Mouse (Mus musculus) urinary bladder, adult 2 months (tissue): ENCODE measurements around the gene Sox18. TPM values are rescaled to one million over a fixed set of nuclear protein-coding genes. Genes with fewer than 3 reads are reported as not detected.

ENCODE experiments used
- DNase-seq: peaks from one replicate; pipeline ENCODE4 v3.0.0; 2022; ENCODE audit warnings: low spot score
- polyA plus RNA-seq: library from polyadenylated mRNA; depleted of rRNA; stranded (reverse); fragments of >200 nt; gene quantifications from 2 replicates; pipeline ENCODE4 v1.2.3, GENCODE M21; 2012

Gene Sox18
- polyA plus RNA-seq, 1 experiment: 20.0 TPM

DNA sequence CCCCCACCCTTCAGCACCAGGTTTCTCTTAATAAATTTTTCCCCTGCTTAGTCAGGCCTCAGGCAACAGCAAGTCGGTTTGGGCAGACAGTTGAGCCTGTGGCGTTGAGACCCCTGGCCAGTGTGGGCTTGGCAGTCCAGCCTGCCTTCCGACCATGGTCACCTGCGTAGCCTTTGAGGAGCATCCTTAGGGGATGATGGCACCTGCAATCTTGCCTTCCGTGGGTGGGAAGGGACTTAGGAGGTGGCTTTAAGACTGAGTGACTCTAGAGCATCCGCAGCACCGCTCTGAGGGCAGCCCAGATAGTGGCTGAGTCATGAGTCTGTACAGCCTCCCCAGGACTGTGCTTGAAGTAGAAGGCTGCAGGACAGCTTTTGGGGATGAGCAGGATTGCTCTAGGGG, 9.3 kb upstream of the Sox18 start:
- DNase-seq: no peak

DNA sequence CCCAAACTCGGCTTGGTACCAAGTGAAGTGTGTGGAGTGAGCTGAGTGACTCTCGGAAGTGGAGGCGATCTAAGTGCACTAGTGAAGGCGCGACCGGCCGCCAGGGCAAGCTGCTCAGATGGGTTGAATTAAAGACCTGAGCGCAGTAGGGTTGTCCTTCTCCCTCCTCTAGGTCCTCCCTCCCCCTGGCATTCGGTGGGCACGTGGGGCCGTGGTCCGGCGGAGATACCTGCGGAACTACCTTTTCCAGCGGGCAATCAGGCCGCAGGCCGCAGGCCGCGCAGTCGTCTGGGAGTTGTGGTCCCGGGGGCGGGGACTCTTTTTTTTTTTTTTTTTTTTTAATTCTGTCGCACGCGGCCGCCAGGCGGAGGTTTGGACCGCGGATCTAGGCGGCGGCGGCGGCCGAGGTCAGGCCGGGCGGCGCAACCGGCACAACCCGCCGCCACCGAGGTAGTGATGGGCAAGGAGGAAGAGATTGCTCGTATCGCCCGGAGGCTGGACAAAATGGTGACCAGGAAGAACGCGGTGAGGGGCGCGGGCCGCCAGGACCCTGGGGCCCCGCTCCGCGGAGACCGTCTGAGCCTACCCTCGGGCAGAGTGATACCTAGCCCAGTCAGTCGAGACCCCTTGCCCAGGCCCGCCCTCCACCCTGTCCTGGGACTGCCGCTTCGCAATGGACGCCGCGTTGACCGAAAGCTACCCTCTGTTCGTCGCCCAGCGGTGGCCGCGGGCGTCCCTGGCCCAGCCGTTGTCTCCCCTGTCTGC, 8.7 kb upstream of the Sox18 start, which contains the start of gene Tcea2:
Tcea2 (plus strand) TSS at position 360 of the 765 bp plus-strand sequence.
- peak; percentile 65 for DNase-seq

GRCm38 (mm10) chr2:181678780-181679179, 7.3 kb upstream of the Sox18 start:
- no peak for DNase-seq

DNA sequence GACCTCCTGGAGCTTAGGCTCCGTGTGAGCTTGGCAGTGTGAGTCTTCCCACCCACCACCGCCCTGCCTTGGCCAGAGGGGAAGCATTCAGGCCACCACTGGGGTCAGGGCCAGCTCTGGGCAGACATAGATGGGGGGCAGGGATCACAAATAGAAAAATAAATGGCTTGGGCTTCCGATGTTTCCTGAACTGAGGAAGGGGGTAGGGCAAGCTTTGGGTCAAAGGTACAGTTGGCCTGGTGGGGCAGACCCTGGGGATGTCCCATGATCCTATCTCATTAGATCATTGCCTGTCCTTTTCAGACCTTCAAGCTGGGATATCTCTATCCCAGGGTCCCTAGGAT, 6.3 kb upstream of the Sox18 start:
- no peak for DNase-seq

DNA sequence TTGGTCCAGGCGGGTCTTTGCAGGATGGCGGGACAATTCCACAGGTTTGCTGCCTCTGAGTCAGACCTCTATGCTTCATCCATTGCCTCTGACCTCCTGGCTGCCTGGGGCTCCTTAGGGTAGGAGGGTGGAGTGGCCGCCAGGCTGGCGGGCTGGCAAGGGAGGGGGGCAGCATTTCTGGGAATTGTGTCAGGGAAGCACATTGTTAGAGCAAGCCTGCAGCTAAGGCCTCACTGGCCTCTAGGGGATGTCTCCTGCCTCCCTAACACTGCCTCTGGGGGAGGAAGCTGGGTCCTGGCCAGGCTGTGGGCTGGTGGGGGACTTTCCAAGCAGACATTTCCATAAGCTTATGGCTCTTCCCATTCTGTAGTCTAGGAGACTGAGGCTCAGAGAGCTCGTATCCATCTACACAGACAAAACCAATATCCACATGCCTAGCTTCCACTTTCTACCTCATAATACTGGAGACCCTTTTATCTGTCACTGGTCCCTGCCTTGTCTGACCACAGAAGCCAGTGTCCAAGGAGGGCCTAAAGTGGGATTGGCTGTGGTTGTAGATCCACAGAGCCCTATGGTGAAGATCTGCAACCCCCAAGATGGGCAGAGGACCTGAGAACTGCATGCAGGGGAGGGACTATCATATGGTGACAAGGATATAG, 5.8 kb upstream of the Sox18 start:
- no peak for DNase-seq

GRCm38 (mm10) chr2:181676424-181676823, 5.0 kb upstream of the Sox18 start:
- no peak for DNase-seq

DNA sequence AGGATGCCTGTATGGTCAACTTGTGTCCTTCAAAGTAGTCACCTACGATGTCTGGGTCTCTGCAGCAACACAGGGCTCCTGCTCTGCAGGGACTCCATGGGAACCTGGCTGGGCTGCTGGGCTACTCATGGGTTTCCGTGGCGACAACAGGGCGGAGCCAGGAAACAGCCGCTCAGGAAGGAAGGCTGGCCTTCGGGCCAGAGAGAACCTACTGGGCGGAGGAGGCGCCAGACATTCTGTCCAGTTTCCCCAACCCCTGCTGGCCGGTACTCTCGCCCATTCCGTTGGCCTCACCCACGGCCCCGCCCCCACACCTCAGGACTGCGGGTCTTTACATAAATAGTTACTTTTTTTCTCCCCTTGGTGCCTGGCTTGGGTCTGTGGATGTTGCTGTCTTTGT, 4.0 kb upstream of the Sox18 start:
- no peak for DNase-seq

GRCm38 (mm10) chr2:181674934-181675333, 3.5 kb upstream of the Sox18 start:
- DNase-seq: no peak

DNA sequence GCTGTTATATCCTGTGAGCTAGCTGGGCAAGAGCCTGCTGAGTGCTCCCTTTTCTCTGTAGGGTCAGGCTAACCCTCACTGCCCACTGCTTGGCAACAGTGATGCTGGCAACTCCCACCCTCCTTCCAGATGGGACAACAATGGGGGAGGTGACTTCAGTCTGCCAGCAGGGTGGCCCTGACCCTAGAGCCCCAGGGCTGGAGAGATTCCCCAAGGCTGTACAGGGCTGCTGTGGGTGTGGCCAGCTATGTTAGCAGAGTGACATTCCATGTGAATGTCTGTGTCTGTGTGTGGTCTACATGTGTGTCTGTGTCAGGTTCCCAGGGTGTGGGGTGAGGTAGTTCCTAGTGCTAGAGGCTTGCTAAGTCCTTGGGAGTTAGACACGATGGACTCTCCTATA, 2.1 kb upstream of the Sox18 start:
- DNase-seq: no peak

DNA sequence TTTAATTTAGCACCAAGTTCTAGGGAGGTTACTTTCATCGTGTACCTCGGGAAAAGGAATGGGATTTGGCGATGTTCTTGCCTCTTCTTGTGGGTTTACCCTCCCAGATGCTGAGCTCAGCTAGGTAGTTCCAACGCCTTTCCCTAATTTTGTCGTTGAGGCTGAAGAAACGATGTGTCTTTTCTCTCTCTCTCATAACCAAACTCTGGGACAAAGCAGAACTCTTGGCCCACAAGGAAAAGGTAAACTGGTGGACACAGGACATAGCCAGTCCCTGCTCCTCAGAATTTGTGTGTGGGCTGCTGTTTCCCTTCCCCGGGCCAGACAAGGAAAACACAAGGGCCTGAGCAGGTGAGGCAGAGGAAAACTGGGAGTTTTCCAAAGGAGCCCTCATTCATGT, 544 bp upstream of the Sox18 start:
- DNase-seq: no peak

- no peak for DNase-seq
Measured at GRCm38 (mm10) chr2:181670913-181671311, 528 bp downstream of the Sox18 start.

DNA sequence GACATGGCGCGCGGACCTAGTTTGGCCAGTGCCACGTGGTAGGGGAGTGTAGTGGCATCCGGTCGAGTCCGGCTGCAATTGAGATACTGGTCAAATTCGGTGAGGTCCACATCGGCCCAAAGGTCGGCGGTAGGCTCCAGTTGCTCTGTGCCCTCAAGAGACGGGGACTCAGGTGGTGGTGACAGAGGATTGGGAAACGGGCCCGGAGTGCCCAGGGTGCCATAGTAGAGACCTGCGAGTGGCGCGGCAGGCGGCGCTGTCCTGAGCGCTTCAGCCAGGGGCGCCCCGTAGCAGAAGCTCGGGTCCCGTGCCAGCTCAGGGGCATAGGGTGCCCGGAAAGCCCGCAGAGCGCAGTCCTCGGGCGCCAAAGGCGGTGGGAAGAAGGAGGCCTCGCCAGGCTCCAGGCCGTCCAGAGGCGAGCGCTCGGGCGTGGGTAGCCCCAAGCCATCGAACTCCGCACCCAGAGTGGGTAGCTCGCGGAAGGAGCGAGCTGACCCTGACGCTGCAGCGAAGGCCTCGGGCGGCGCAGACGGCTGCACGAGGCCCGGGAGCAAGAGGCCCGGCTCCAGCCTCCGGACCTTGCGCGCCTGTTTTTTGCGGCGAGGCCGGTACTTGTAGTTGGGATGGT, 1.0 kb downstream of the Sox18 start:
- no peak for DNase-seq

DNA sequence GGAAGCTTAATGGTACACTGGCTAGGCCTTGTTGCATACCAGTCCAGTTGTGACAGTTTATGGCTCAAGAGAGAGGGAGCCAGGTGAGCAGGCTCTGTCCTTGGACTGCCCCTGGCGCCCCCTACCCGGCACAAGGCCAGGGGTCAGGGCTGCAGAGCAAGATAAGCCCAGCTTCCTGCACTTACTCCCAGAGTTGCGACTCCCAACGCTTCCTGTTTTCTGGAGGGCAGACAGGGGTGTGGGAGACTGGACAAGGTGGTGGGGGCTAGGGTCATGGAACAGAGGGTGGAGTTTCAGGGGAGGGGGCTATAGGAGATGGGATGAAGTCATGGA, 8.2 kb downstream of the Sox18 start:
- DNase-seq: no peak

DNA sequence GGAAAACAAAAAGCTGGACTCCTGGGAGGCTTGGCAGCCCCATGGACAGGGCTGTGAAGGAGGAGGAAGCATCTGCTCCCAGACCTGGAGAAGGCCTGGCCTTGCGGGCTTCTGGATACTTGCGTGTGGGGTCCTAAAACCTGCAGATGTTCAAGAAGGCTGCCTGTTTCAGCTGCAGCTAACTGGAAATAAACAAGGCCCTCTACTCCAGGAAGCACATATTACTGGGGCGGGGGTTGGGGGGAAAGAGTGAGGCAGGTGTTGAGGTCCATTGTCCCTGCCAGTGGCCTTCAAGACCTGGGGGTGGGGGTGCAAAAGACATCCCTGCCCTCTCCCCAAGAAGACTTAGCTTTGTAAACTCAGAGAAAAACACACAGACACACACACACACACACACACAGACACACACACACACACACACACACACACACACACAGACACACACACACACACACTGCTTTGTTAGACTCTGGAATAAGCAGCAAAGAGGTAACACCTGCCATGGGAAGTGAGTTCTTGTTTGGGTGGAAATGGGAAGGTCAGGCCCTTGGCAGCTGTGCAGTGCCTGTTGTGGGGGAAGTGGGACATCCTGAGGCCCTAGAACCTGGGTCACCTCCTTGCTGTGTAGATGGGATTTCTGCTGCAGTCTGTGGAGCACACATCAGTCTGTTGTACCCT, 8.7 kb downstream of the Sox18 start:
- DNase-seq: no peak

- DNase-seq: peak; percentile 56
Measured at GRCm38 (mm10) chr2:181659609-181660055, 11.8 kb downstream of the Sox18 start.

- DNase-seq: no peak
Measured at GRCm38 (mm10) chr2:181658930-181659555, 12.4 kb downstream of the Sox18 start.

- no peak for DNase-seq
Measured at GRCm38 (mm10) chr2:181658528-181658927, 12.9 kb downstream of the Sox18 start.

DNA sequence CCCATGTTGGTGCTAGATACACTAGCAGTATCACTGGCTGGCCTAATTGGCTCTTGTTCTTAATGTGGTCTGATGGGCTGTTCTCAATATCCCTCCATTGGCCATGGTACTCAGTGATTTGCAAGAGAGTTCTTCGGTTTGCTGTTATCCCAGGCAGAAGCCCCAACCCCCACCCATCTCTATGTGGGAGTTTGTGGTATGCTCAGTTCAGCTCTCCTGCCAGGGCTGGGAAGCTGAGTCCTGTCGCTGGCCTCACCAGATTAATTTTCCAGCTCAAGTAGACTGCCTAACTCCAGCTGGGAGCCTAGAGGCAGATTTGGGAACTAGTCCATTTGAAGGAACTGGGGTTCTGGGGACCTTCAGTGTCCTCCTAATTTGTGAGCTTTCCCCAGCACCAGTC, 14.0 kb downstream of the Sox18 start:
- DNase-seq: no peak

DNA sequence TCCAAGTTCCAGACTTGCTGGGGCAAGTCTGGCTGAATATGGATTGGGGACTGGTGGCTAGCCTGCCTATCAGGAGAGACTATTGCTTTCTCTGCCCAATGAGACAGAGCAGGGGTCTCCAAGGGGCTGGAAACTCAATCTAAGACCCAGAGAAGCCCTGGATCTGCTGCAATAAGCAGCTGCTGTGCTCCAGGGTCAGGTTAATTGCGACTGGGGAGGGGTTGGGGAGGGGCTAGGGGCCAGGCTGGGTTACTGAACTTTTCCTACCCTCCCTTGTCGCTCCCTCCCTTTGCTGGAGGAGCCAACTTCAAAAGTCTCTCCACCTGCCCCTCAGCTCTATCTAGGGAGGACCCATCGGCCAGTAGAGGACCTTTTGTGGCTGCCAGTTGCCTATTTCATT, 14.7 kb downstream of the Sox18 start, which contains the start of gene Gm29797:
Gm29797 (plus strand) TSS at position 301 of the 400 bp plus-strand sequence.
- DNase-seq: no peak

GRCm38 (mm10) chr2:181653523-181653922, 17.9 kb downstream of the Sox18 start:
- no peak for DNase-seq

- DNase-seq: no peak
Measured at GRCm38 (mm10) chr2:181653065-181653464, 18.4 kb downstream of the Sox18 start.

DNA sequence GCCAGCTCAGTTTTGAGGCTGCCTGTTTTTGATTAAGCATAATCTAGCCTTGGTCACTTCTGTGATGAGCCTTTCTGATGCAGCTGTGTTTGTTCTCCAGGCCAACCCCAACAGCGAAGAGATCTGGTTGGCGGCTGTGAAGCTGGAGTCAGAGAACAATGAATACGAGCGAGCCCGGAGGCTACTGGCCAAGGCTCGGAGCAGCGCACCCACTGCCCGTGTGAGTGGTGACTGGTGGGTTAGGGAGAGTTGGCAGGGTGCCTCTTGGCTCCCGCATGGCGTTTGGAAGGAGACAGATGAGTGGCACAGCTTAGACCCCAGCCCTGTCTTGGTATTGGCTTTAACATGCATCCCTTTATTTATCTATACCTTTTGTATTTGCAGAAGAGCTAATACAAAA, 22.5 kb downstream of the Sox18 start:
- DNase-seq: no peak
